Mouse (Mus musculus) heart, adult 11 months (tissue): Measurements from ENCODE around the gene Pzp.

Source experiments
- DNase-seq: peaks from one replicate; pipeline ENCODE4 v3.0.0; 2022

Pzp gene

GRCm38 (mm10) chr6:128477495-128477894 lies 49.0 kb downstream of the Pzp start:
- no peak for DNase-seq

- peak; percentile 66 for DNase-seq
Measured at GRCm38 (mm10) chr6:128474112-128474511, 52.4 kb downstream of the Pzp start.

- DNase-seq = peak; percentile 82
Measured at GRCm38 (mm10) chr6:128469451-128469850, 57.1 kb downstream of the Pzp start.

GRCm38 (mm10) chr6:128467298-128467697 lies 59.2 kb downstream of the Pzp start:
- DNase-seq = peak; percentile 7

- DNase-seq = no peak
Measured at GRCm38 (mm10) chr6:128466563-128466962, 60.0 kb downstream of the Pzp start.

- DNase-seq = peak; percentile 48
Measured at GRCm38 (mm10) chr6:128466043-128466442, 60.5 kb downstream of the Pzp start.

- peak; percentile 51 for DNase-seq
Measured at GRCm38 (mm10) chr6:128464996-128465395, 61.5 kb downstream of the Pzp start.

GRCm38 (mm10) chr6:128461606-128462005 lies 64.9 kb downstream of the Pzp start:
- peak; percentile 64 for DNase-seq

- peak; percentile 12 for DNase-seq
Measured at GRCm38 (mm10) chr6:128460729-128461503, 65.6 kb downstream of the Pzp start.

- DNase-seq = peak; percentile 33
Measured at GRCm38 (mm10) chr6:128460321-128460720, 66.2 kb downstream of the Pzp start.

- DNase-seq = peak; percentile 60
Measured at GRCm38 (mm10) chr6:128457186-128457585, 69.3 kb downstream of the Pzp start.

- DNase-seq = peak; percentile 73
Measured at GRCm38 (mm10) chr6:128455835-128456605, 70.5 kb downstream of the Pzp start.

- no peak for DNase-seq
Measured at GRCm38 (mm10) chr6:128447063-128447462, 79.5 kb downstream of the Pzp start.

GRCm38 (mm10) chr6:128445761-128446535 lies 80.6 kb downstream of the Pzp start:
- peak; percentile 96 for DNase-seq

- DNase-seq = no peak
Measured at GRCm38 (mm10) chr6:128440238-128440637, 86.3 kb downstream of the Pzp start.

GRCm38 (mm10) chr6:128438871-128439341 lies 87.6 kb downstream of the Pzp start:
- DNase-seq = peak; percentile 93

- DNase-seq = peak; percentile 100
Measured at GRCm38 (mm10) chr6:128438317-128438870, 88.1 kb downstream of the Pzp start, which contains the start of gene Fkbp4. Gene Fkbp4, minus strand, starts transcription at chr6:128438677.

- peak; percentile 98 for DNase-seq
Measured at GRCm38 (mm10) chr6:128437731-128438316, 88.7 kb downstream of the Pzp start.

GRCm38 (mm10) chr6:128437288-128437687 lies 89.2 kb downstream of the Pzp start:
- no peak for DNase-seq

GRCm38 (mm10) chr6:128436356-128437005 lies 90.0 kb downstream of the Pzp start:
- peak; percentile 93 for DNase-seq

GRCm38 (mm10) chr6:128435474-128435873 lies 91.0 kb downstream of the Pzp start:
- DNase-seq = peak; percentile 99
